Mouse (Mus musculus) bone marrow, adult 2 months (tissue): ENCODE results near the gene Mapk9.

ENCODE experiments used
- CTCF ChIP-seq: fragments of 200-500 bp; IDR thresholded peaks from 2 replicates; pipeline ENCODE4 v1.5.1; 2011; ENCODE audit warnings: low read length, control low read depth; ENCODE audit not compliant: control insufficient read depth, insufficient read depth
- POLR2A ChIP-seq: fragments of 200-500 bp; IDR thresholded peaks from 2 replicates; pipeline ENCODE4 v1.6.1; 2011; ENCODE audit warnings: low read depth, mild to moderate bottlenecking, control low read depth, low read length, borderline replicate concordance; ENCODE audit not compliant: control insufficient read depth

- TF ChIP-seq CTCF: peak; percentile 50
- no peak for TF ChIP-seq POLR2A
Observed at GRCm38 (mm10) chr11:49871914-49872313, 25.4 kb downstream of the Mapk9 start.
